Mouse (Mus musculus) mesoderm, embryonic 11.5 days (tissue): ENCODE data around the gene Tsnax.
A peak's percentile ranks its signal among the peaks of the same experiment; 100 is the strongest.

Source experiments
- DNase-seq: peaks from one replicate; pipeline ENCODE4 v3.0.0-alpha.2; 2012; ENCODE audit warnings: low read depth, low spot score

Gene Tsnax

DNA sequence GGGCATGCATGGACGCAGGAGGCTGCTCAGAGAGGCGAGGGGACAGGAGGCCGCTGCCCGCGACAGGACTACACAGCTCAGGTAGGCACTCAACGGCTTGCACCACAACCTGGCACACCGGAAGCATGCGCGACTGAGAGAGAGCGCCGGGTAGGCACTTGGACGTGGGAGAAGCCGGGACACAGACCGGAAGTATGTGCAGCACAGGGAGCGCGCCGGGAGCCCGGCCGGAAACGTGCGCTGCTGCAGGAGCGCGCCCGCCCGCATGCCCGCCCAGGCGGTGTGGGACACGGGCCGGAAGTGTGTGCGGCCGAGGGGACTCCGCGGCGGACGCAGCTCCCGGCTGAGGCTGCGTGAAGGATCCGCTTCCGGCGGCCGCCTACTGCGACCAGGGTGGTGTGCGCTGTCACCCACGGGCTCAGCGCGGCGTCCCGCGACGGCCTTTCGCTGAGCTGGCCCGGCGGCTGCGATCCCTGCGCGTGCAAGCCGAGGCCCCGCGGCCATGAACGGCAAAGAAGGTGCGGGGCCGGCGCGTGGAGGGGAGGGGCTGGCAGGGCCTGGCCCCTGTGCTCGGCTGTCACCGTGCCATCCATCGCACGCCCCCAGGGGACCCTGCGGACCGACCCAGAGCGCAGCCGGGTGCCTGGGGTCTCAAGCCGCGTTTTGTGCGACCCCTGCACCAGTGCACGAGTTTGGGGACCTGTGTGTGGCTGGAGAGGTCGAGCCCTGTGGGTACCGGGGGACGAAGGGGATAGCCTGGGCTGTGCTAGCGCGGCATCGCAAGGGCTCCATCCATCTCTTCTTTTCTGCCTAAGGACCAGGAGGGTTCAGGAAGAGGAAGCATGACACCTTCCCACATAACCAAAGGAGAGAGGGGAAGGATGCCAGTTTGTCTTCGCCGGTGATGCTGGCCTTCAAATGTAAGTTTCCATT, at the start of gene Tsnax:
Gene Tsnax (plus strand): TSS at position 303 of the 933 bp plus-strand sequence.
- peak; percentile 93 for DNase-seq

DNA sequence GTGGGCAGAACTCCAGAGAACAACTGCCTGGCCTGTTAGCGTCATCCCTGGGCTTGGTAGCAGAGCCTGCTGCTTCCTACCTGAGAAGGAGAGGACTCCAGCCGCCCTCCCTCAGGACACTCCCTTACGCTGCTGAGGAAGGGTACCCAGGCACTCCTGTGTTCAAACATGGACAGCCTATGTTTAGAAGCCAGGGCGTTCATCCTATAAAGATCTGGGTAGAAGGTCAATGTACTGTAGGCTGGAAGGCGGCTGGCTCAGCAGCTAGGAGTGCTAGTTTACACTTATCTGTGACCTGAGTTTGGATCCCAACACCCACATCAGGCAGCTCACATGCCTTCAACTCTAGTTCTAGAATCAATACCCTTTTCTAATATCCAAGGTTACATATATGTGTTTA, 49.6 kb upstream of the Tsnax start:
- DNase-seq = no peak

DNA sequence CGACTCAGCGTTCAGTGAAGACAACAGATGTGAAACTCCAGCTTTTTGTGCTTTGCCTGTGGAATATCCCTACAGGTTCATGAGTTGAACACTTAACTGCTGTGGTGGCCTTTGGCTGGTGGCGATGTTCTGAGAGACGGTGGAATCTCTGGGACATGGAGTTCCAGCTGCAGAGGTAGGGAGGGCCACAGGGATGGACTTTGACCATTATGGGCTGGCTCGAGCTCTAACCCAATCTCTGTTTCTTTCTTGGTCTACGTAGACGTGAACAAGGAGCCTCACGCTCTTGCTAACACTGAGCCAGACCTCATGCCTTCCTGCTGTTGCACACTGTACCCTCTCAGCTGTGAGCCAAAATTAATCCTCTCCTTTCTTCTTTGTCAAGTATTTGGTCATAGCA, 47.8 kb upstream of the Tsnax start:
- no peak for DNase-seq

GRCm38 (mm10) chr8:124970312-124970933, 42.4 kb upstream of the Tsnax start:
- no peak for DNase-seq

DNA sequence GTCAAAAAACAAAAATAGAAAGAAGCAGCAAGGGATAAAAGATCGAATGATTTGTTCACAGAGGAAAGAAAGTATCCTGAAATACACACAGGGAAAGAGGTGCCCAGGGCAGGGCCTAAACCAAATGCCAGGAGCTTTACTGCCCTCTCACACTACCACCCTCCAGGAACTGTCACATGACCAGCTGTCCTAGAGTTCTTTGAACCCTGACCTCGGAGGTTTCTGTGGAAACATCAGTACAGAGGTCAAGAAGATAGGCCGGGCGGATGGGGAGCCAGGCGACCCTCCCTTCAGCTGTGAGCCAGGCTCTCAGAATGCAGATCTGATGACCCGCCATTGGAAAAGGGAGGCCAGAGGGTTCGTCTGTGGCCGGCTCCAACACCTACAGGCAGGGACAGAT, 39.6 kb upstream of the Tsnax start:
- no peak for DNase-seq

GRCm38 (mm10) chr8:124974254-124974653, 38.5 kb upstream of the Tsnax start:
- DNase-seq = no peak

DNA sequence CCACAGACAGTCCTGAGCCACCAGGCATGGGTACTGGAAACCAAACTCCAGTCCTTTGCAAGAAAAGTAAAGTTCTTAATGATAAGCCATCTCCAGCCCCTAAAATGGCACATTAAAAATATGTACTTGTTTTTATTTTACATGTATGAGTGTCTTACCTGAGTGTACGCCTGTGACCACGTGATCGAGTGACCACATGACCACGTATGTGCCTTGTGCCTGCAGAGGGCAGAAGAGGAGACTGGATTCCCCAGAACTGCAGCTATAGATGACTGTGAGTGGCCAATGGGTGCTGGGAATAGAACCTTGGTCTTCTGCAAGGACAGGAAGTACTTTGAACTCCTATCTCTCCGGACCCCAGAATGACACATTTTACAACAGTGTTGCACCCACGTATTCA, 36.6 kb upstream of the Tsnax start:
- no peak for DNase-seq

GRCm38 (mm10) chr8:124978026-124978425, 34.8 kb upstream of the Tsnax start:
- DNase-seq = no peak

DNA sequence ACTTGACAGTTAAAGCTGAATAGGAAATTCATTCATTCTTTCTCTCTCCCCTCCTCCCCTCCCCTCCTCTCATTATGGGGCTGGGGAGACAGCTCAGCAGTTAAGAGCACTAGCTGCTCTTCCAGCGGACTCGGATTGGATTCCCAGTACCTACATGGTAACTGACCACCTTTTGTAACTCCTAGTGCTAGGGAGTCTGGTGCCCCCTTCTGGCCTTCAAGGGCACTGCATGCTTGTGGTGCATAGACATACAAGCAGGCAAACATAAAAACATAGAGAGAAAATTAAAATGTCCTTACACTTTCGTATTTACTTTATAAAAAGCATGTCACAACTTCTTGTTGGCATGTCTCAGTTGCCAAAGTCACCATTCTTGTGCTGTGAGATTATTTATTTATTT, 32.8 kb upstream of the Tsnax start:
- no peak for DNase-seq

GRCm38 (mm10) chr8:124980828-124981227, 32.0 kb upstream of the Tsnax start:
- no peak for DNase-seq

DNA sequence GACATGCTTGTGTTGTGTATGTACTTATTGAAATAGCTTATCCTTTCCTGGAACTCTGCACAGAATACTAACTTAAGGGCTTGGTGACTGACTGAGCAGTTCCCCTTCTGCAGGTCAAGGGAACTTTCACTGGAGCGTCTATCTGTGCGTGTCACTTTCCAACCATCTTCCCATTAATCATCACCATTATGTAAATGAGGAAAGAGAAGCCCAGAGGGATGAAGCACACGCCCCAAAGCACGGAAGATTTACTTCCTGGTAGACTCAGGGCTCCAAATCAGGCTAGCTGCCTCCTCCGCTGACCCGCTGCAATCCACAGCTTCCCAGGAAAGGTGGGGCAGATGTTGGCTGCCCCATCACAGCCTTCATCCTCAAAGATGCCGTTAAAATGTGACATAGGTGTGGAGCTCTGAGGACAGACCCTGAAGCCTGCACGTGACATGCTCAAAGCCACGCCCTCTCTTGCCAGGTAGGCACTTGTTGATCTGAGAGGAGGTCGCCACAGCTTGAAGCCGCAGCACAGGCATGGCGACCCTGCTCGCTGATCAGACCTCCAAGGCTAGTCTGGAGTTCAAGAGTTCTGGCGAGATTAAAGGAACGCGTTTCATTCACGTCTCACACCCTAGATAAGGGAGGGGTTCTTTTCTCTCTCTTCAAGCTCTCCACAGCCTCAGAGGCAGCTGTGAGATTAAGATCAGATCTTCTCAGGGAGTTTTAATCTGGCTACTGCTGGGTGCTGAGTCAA, 21.7 kb upstream of the Tsnax start:
- DNase-seq = no peak

DNA sequence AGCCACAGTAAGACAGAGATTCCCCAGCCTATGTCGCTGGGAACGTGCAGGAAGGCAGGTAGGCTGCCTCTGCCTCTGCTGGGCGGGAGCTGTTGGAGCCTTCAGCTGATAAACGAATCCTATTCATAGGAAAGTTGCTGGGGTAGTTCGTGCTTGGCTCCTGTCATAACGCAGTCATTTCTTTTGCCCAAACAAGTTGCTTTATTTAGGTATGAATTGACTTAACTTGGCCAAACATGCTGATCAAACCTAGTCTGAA, 21.2 kb upstream of the Tsnax start:
- DNase-seq = no peak

DNA sequence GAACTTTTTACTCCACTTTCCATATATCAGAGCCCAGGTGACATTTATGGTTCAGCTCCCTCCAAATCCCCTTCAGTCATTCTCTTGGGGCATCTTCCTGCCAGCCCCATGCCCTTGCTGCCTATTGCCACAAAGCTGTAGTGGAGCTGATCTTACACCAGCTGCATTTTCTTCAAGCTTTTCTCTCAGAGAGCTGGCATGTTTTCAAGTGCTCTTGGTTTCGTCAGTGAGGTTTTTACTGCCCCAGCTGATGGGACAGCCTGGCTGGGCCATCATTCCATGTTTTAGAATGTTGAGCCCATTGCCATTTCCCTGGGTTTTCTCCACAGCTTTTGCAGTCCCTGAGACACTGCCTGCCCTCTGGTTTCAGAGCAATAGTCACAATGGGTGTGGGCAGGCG, 17.0 kb upstream of the Tsnax start:
- no peak for DNase-seq

DNA sequence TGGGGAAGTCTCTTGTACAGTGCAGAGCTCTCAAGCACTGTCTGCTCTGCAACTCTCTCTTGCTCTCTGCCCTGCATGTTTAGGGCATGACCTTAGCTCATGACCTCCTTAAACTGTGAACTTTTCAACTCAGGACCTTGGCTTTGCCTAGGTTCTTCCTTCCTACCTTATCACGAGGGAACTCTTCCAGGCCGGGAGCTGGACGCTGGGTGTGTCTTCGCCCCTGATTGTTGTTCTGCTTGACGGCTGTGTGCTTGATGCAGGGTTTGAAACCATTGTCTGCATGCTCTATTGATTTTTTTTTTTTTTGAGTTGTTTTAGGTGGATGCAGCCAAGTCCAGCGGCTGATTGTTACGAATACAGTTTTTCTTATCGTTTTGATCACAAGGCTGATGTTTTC, 11.3 kb downstream of the Tsnax start:
- DNase-seq = no peak

DNA sequence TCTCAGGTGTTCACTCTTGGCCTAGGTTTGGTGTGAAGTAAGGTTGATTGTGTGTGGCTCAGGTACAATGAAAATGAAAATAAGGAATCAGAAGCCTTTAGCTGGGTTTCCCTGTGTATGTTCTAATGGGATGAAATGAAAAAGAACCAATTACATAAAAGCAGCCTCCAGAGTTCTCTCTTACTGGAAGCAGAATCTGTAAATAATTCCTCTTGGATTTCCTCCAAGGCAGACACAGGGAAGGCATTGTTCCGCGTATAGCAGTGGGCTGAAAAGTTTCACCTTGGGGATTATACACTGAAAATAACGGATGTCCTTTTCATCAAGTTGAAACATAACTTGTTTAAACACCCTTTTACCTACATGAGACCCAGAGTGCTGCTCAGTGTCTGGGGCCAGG, 14.4 kb downstream of the Tsnax start:
- DNase-seq = no peak

DNA sequence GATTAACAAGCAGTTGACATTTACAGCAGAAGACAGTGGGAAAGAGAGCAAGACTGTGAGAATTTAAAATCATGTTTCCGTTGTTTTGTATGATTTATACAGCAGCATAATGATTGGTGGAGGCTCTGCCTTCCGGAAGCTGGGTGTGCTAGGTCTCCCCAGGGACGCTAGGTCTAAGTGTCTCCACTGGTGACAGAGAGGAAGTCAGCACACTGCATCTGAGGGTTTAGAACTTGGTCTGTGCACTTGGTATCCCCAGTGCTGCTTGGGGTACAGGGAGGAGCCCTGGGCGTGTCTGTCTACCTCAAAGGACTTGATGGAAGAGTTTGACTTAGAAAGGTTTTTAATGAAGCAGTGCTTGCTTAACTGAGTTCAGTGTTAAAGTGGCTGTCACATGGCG, 16.0 kb downstream of the Tsnax start:
- no peak for DNase-seq

- DNase-seq = no peak
These were observed 18.5 kb downstream of the Tsnax start for GRCm38 (mm10) chr8:125031276-125031675.

- peak; percentile 76 for DNase-seq
These were observed 21.9 kb downstream of the Tsnax start for GRCm38 (mm10) chr8:125034669-125035068.

GRCm38 (mm10) chr8:125037081-125037480, 24.3 kb downstream of the Tsnax start:
- no peak for DNase-seq

DNA sequence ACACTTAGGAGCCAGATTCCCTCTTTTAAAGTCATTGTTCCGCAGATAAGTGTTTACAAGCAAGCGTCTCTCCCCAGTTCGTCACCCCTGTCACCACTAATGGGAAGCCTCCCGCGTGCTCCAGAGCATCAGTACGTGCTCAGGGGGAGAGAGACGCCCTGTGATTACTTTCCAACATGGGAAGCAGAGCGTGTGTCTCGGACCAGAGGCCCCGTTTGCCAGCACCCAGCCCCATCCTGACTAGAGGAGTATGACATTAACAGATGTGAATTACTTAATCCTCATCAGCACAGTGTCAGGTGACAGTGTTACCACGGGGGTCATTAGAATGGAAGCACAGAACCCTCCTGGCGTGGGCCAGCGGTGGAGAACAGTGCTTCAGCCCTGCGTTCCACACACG, 25.9 kb downstream of the Tsnax start:
- no peak for DNase-seq

GRCm38 (mm10) chr8:125040587-125041375, 28.0 kb downstream of the Tsnax start:
- DNase-seq = no peak

GRCm38 (mm10) chr8:125041496-125041895, 28.7 kb downstream of the Tsnax start:
- no peak for DNase-seq
